Mouse (Mus musculus): ENCODE data around the gene Esrrg. TPM values are rescaled to one million over a fixed set of nuclear protein-coding genes. Genes with fewer than 3 reads are reported as not detected.

The Esrrg gene
- polyA plus RNA-seq, 1 experiment from 2014 or later: 21.2 TPM

- H3K4me2 ChIP-seq: peak overlapping the region; percentile 50
- H3K27ac ChIP-seq (replicated peaks): peak overlapping the region; percentile 81
- H3K9ac ChIP-seq: peak overlapping the region; percentile 41; the same call in 1 of the 2 replicates
- no peak for ATAC-seq (ENCODE audit: extremely low read depth, insufficient number of reproducible peaks, low FRiP score, low TSS enrichment)
- no peaks in the 10 kb centered on the region for H3K9me3 ChIP-seq
- H3K27me3 ChIP-seq (replicated peaks): no peaks in the 10 kb centered on the region
- no peak overlapping the region for H3K4me3 ChIP-seq
- H3K36me3 ChIP-seq: no peaks in the 10 kb centered on the region
- 20% methylated on average over 18 of the region's 18 CpGs for WGBS
- peaks cover 42% of the 10 kb centered on the region for H3K4me1 ChIP-seq
Observed at GRCm38 (mm10) chr1:187964829-187965760, 356.5 kb downstream of the Esrrg start.

- Histone ChIP-seq H3K36me3 (no peaks in the 10 kb centered on the region), H3K27me3 (replicated peaks) (no peaks in the 10 kb centered on the region), H3K4me1 (peaks cover 49% of the 10 kb centered on the region), H3K27ac (replicated peaks) (peak overlapping the region; percentile 81; the same call in 1 of the 2 replicates), H3K9ac (no peak overlapping the region), H3K4me2 (no peak overlapping the region), H3K4me3 (no peak overlapping the region), H3K9me3 (no peaks in the 10 kb centered on the region)
- ATAC-seq (ENCODE audit: extremely low read depth, insufficient number of reproducible peaks, low FRiP score, low TSS enrichment): no peak
- WGBS: 36% methylated on average over 6 of the region's 6 CpGs
Observed at GRCm38 (mm10) chr1:187965921-187966320, 357.3 kb downstream of the Esrrg start.

- peaks cover 58% of the 10 kb centered on the region for H3K4me1 ChIP-seq
- no peak overlapping the region for H3K9ac ChIP-seq
- ATAC-seq (ENCODE audit: extremely low read depth, insufficient number of reproducible peaks, low FRiP score, low TSS enrichment): no peak
- H3K4me3 ChIP-seq: no peak overlapping the region
- H3K4me2 ChIP-seq: no peak overlapping the region
- no peaks in the 10 kb centered on the region for H3K36me3 ChIP-seq
- WGBS: 78% methylated on average over 4 of the region's 4 CpGs
- no peak overlapping the region for H3K27ac ChIP-seq (replicated peaks)
- no peaks in the 10 kb centered on the region for H3K27me3 ChIP-seq (replicated peaks)
- H3K9me3 ChIP-seq: no peaks in the 10 kb centered on the region
Observed at GRCm38 (mm10) chr1:187968379-187968778, 359.8 kb downstream of the Esrrg start.

- Histone ChIP-seq H3K4me3 (no peak overlapping the region), H3K9ac (peak overlapping the region; percentile 45; the same call in 1 of the 2 replicates), H3K4me2 (no peak overlapping the region), H3K36me3 (no peaks in the 10 kb centered on the region), H3K27ac (replicated peaks) (peak overlapping the region; percentile 54), H3K9me3 (no peaks in the 10 kb centered on the region), H3K27me3 (replicated peaks) (no peaks in the 10 kb centered on the region), H3K4me1 (peaks cover 60% of the 10 kb centered on the region)
- 60% methylated on average over 5 of the region's 5 CpGs for WGBS
- no peak for ATAC-seq (ENCODE audit: extremely low read depth, insufficient number of reproducible peaks, low FRiP score, low TSS enrichment)
Observed at GRCm38 (mm10) chr1:187969491-187969890, 360.9 kb downstream of the Esrrg start.

- peak overlapping the region; percentile 58 for H3K27ac ChIP-seq (replicated peaks)
Observed at GRCm38 (mm10) chr1:187974396-187974795, 365.8 kb downstream of the Esrrg start.

GRCm38 (mm10) chr1:187975465-187976352 lies 367.1 kb downstream of the Esrrg start:
- Histone ChIP-seq H3K36me3 (no peaks in the 10 kb centered on the region), H3K27me3 (replicated peaks) (no peaks in the 10 kb centered on the region), H3K4me1 (peaks cover 21% of the 10 kb centered on the region), H3K9ac (no peak overlapping the region), H3K4me3 (no peak overlapping the region), H3K9me3 (0 out of 2 replicates have a peak, but pooled peaks cover 3% of the 10 kb centered on the region), H3K27ac (replicated peaks) (no peak overlapping the region), H3K4me2 (no peak overlapping the region)
- WGBS: 77% methylated on average over 20 of the region's 20 CpGs
- no peak for ATAC-seq (ENCODE audit: extremely low read depth, insufficient number of reproducible peaks, low FRiP score, low TSS enrichment)

More at GRCm38 (mm10) chr1:187974396-187974795, 365.8 kb downstream of the Esrrg start:
- H3K4me3 ChIP-seq: no peak overlapping the region
- 18% methylated on average over 9 of the region's 9 CpGs for WGBS
- 0 out of 2 replicates have a peak overlapping the region, but pooled peaks have one; percentile 30 for H3K9ac ChIP-seq
- ATAC-seq (ENCODE audit: extremely low read depth, insufficient number of reproducible peaks, low FRiP score, low TSS enrichment): peak; percentile 42; the same call in 1 of the 2 replicates
- H3K4me2 ChIP-seq: no peak overlapping the region
- H3K36me3 ChIP-seq: no peaks in the 10 kb centered on the region
- H3K9me3 ChIP-seq: no peaks in the 10 kb centered on the region
- peaks cover 32% of the 10 kb centered on the region for H3K4me1 ChIP-seq
- no peaks in the 10 kb centered on the region for H3K27me3 ChIP-seq (replicated peaks)

- no peak for ATAC-seq (ENCODE audit: extremely low read depth, insufficient number of reproducible peaks, low FRiP score, low TSS enrichment)
- Histone ChIP-seq H3K9me3 (0 out of 2 replicates have a peak, but pooled peaks cover 3% of the 10 kb centered on the region), H3K9ac (no peak overlapping the region), H3K4me3 (no peak overlapping the region), H3K36me3 (no peaks in the 10 kb centered on the region), H3K27me3 (replicated peaks) (no peaks in the 10 kb centered on the region), H3K4me1 (peaks cover 15% of the 10 kb centered on the region), H3K27ac (replicated peaks) (no peak overlapping the region), H3K4me2 (no peak overlapping the region)
- 63% methylated on average over 9 of the region's 9 CpGs for WGBS
Observed at GRCm38 (mm10) chr1:187976353-187976730, 367.8 kb downstream of the Esrrg start.

GRCm38 (mm10) chr1:187981028-187981427 lies 372.4 kb downstream of the Esrrg start:
- no peak for ATAC-seq (ENCODE audit: extremely low read depth, insufficient number of reproducible peaks, low FRiP score, low TSS enrichment)
- H3K9ac ChIP-seq: no peak overlapping the region
- 66% methylated on average over 2 of the region's 2 CpGs for WGBS
- no peak overlapping the region for H3K4me3 ChIP-seq
- no peak overlapping the region for H3K27ac ChIP-seq (replicated peaks)
- H3K4me1 ChIP-seq: peaks cover 15% of the 10 kb centered on the region
- no peak overlapping the region for H3K4me2 ChIP-seq
- H3K36me3 ChIP-seq: no peaks in the 10 kb centered on the region
- no peaks in the 10 kb centered on the region for H3K27me3 ChIP-seq (replicated peaks)
- H3K9me3 ChIP-seq: 0 out of 2 replicates have a peak, but pooled peaks cover 3% of the 10 kb centered on the region

- H3K27ac ChIP-seq (replicated peaks): no peak overlapping the region
- ATAC-seq (ENCODE audit: extremely low read depth, insufficient number of reproducible peaks, low FRiP score, low TSS enrichment): no peak
- H3K27me3 ChIP-seq (replicated peaks): no peaks in the 10 kb centered on the region
- H3K4me2 ChIP-seq: no peak overlapping the region
- WGBS: 48% methylated on average over 4 of the region's 4 CpGs
- H3K9ac ChIP-seq: no peak overlapping the region
- 0 out of 2 replicates have a peak, but pooled peaks cover 3% of the 10 kb centered on the region for H3K9me3 ChIP-seq
- H3K36me3 ChIP-seq: no peaks in the 10 kb centered on the region
- H3K4me3 ChIP-seq: no peak overlapping the region
- peaks cover 12% of the 10 kb centered on the region for H3K4me1 ChIP-seq
Observed at GRCm38 (mm10) chr1:187983177-187983576, 374.6 kb downstream of the Esrrg start.

- no peak overlapping the region for H3K27ac ChIP-seq (replicated peaks)
- H3K4me3 ChIP-seq: no peak overlapping the region
- H3K9me3 ChIP-seq: no peaks in the 10 kb centered on the region
- no peaks in the 10 kb centered on the region for H3K36me3 ChIP-seq
- H3K9ac ChIP-seq: no peak overlapping the region
- no peaks in the 10 kb centered on the region for H3K27me3 ChIP-seq (replicated peaks)
- H3K4me2 ChIP-seq: no peak overlapping the region
- H3K4me1 ChIP-seq: no peaks in the 10 kb centered on the region
- no peak for ATAC-seq (ENCODE audit: extremely low read depth, insufficient number of reproducible peaks, low FRiP score, low TSS enrichment)
Observed at GRCm38 (mm10) chr1:187990161-187990560, 381.6 kb downstream of the Esrrg start.
